Mouse (Mus musculus) embryo, embryonic 11.5 days (tissue): ENCODE results near the gene Irf5.
"Not testable (repeated sequence)": the region's sequence is repeated elsewhere in the genome, so short reads cannot be mapped to it uniquely, and the experiment has no call there.

Experiments
- DNase-seq: peaks from one replicate; pipeline ENCODE4 v3.0.0-alpha.2; 2012; ENCODE audit warnings: low read depth, low spot score

Irf5 gene

GRCm38 (mm10) chr6:29527361-29528164 is 1.1 kb downstream of the Irf5 start:
- DNase-seq: no peak

- DNase-seq: no peak
Observed at GRCm38 (mm10) chr6:29528165-29528505, 1.7 kb downstream of the Irf5 start.

DNA sequence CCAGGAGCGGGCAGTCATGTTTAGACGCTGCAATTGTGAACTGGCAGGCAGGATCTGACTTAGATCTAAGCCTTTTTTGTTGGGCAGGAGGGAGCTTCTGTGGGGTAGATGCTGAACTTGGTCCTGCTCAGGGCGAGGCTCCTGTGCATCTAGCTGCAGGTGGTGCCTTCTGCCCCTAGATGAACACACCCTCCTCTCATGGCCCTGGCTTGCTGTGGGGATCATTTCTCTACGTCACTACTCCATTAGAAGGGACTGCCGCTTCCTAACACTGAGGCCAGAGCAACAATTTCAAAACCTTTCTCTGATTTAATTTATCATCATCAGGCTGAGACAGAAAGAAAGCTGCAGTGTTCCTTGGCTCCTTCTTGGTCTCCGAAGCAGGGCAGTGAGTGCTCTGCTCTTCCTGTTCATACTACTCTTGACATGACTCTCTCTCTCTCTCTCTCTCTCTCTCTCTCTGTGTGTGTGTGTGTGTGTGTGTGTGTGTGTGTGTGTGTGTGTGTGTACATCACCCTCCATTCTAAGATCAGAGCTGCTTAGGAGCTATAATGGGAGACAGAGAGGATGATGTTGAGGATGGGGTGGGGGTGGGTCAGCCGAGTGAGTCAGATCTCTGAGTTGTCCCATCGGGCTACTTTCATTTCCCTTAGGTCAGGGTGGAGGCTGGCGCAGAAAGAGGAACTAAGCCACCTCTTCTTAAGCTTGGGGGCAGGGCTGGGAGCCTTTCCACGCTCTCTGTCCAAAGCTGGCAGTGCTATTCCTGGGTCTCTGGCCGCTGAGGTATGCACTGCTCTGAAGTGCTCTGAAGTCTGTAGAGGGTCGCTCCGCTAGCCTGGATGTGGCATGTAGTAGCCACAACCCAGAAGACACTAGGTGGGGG is 2.4 kb downstream of the Irf5 start:
- DNase-seq: no peak

GRCm38 (mm10) chr6:29529444-29529820 is 3.0 kb downstream of the Irf5 start:
- DNase-seq: no peak

- DNase-seq: no peak
Observed at GRCm38 (mm10) chr6:29530050-29530449, 3.6 kb downstream of the Irf5 start.

- DNase-seq: no peak
Observed at GRCm38 (mm10) chr6:29535316-29535715, 8.9 kb downstream of the Irf5 start.

DNA sequence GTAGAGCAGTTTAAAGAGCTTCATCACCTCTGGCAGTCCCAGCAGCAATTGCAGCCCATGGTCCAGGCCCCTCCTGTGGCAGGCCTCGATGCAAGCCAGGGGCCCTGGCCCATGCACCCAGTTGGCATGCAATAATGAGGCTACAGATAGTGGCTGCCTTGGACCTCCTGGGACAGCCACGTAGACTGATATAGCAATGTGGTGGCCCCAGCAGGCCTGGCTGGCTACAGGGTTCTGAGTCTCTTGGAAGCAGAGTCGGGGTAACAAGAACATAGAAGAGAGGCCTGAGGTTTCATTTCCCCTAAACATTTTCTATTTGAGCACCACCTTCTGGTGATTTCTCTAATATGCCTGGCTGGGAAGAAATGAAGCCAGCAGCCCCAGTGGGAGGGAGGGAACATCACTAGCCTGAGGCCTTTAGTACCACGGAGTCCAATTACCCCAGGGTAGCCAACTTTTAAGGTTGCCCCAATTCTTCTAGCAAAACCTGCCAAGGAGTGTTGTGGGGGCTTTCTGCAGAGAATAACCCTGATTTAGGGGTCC is 10.3 kb downstream of the Irf5 start:
- DNase-seq: no peak

DNA sequence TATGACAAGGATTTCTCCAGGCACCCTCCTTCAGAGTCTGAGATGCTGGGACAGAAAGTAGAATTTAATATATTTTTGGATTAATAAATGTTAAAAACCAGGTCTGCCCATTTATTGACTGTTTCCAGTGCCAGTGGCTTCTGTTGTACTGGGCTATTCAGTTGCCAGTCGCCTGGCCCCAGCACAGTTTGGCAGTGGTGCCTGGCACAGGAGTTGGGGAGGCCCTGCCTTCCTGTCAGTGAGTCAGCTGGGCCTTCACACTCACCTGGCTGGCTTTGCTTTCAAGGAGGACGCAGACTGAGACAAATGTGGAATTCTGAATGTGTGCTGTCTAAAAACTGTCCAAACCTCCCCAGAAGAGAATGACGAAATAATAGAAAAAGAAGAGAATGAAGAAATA is 10.8 kb downstream of the Irf5 start:
- no peak for DNase-seq

DNA sequence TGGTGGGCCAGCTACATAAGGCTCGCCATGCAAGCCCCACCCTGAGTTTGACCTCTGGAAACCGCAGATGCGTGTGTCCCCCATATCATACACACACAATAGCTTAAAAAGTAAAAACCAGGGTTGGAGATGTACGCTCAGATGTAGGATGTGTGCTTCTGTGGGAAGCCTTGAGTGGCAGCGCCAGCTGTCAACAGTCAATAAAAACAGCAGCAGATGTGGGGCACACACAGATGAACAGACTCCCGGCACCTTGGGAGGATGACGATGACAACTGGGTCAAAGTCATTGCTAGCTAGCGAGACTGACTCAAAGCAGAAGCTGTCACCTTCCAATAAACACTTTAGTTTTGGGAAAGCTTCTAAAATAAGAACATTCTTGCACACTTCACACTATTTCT is 13.1 kb downstream of the Irf5 start:
- no peak for DNase-seq

GRCm38 (mm10) chr6:29540223-29540622 is 13.8 kb downstream of the Irf5 start:
- no peak for DNase-seq

- DNase-seq: no peak
Observed at GRCm38 (mm10) chr6:29540956-29541355, 14.5 kb downstream of the Irf5 start.

DNA sequence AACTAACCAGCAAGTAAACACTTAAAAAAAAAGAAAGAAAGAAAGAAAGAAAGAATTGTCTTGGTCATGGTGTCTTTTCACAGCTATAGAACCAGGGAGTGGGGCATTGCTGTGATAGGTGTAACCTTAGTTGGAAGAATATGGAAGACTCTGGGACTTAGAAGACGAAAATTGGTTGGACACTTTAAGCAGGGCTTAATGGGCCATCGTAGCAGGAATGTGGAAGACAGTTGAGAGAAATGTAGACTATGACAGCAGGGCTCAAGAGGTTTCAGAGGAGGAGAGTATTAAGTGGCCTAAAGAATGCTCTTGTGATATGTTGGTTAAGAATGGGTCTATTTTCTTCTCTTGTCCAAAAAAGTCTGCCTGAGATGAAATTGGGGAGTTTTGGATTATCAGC is 19.2 kb downstream of the Irf5 start:
- no peak for DNase-seq

GRCm38 (mm10) chr6:29547582-29547981 is 21.2 kb downstream of the Irf5 start:
- DNase-seq: no peak

GRCm38 (mm10) chr6:29548086-29548485 is 21.7 kb downstream of the Irf5 start:
- DNase-seq: no peak

- no peak for DNase-seq
Observed at GRCm38 (mm10) chr6:29552526-29552925, 26.1 kb downstream of the Irf5 start.

DNA sequence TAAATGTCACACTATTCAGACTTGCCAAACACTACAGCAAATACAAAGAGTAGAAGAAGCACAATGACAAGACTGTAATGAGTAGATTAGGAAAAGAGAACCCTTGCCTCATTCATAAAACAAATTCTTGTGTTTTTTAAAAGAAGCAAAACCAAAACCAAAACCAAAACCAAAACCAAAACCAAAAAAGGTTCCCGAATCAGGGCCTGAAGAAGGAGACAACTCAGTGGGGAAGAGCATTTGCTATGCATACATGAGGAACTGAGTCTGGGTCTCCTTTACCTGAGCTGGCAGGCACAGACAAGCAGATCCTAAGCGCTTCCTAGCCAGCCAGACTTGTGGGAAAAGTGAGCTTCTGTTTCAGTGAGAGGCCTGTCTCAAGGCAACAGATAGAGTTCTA is 30.7 kb downstream of the Irf5 start:
- DNase-seq: no peak

DNA sequence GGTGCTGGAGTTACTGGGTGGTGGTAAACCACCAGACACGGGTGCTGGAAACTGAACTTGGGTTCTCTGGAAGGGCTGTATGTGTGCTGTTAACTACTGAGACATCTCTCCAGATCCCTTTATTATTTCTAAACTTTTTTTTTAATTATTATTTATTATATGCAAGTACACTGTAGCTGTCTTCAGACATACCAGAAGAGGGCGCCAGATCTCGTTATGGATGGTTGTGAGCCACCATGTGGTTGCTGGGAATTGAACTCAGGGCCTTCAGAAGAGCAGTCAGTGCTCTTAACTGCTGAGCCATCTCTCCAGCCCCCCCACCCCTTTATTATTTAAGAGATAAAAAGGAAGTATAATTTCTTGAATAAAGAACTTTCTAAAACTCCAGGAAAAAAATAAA is 50.0 kb downstream of the Irf5 start:
- DNase-seq: not testable (repeated sequence)

GRCm38 (mm10) chr6:29580770-29581169 is 54.3 kb downstream of the Irf5 start:
- DNase-seq: no peak

- DNase-seq: no peak
Observed at GRCm38 (mm10) chr6:29581202-29581601, 54.8 kb downstream of the Irf5 start.
